Mouse (Mus musculus): ENCODE data around the gene Guca2a.
A peak's percentile ranks its signal among the peaks of the same experiment; 100 is the strongest.

The Guca2a gene

GRCm38 (mm10) chr4:119642666-119643065 lies 5.2 kb downstream of the Guca2a start:
- no peak for DNase-seq

GRCm38 (mm10) chr4:119657011-119657410 lies 19.5 kb downstream of the Guca2a start:
- DNase-seq: no peak

GRCm38 (mm10) chr4:119658246-119658645 lies 20.7 kb downstream of the Guca2a start:
- DNase-seq: no peak

GRCm38 (mm10) chr4:119658731-119659130 lies 21.2 kb downstream of the Guca2a start, which contains the start of gene Guca2b:
Gene Guca2b (minus strand): TSS chr4:119658954.
- no peak for DNase-seq

GRCm38 (mm10) chr4:119660007-119660406 lies 22.5 kb downstream of the Guca2a start:
- DNase-seq: no peak

- no peak for DNase-seq
These were observed 24.6 kb downstream of the Guca2a start for GRCm38 (mm10) chr4:119662151-119662550.

GRCm38 (mm10) chr4:119662976-119663375 lies 25.5 kb downstream of the Guca2a start:
- DNase-seq: no peak

- DNase-seq: no peak
These were observed 26.0 kb downstream of the Guca2a start for GRCm38 (mm10) chr4:119663409-119664095.

- no peak for DNase-seq
These were observed 27.7 kb downstream of the Guca2a start for GRCm38 (mm10) chr4:119665166-119665565.

GRCm38 (mm10) chr4:119666116-119666515 lies 28.6 kb downstream of the Guca2a start:
- DNase-seq: no peak

GRCm38 (mm10) chr4:119667454-119667853 lies 29.9 kb downstream of the Guca2a start:
- peak; percentile 31 for DNase-seq

GRCm38 (mm10) chr4:119668185-119668584 lies 30.7 kb downstream of the Guca2a start:
- no peak for DNase-seq

- no peak for DNase-seq
These were observed 31.1 kb downstream of the Guca2a start for GRCm38 (mm10) chr4:119668596-119668995.

GRCm38 (mm10) chr4:119669356-119670209 lies 32.1 kb downstream of the Guca2a start:
- DNase-seq: no peak

GRCm38 (mm10) chr4:119670210-119670555 lies 32.7 kb downstream of the Guca2a start:
- no peak for DNase-seq

- DNase-seq: no peak
These were observed 33.2 kb downstream of the Guca2a start for GRCm38 (mm10) chr4:119670736-119671135.

- no peak for DNase-seq
These were observed 33.7 kb downstream of the Guca2a start for GRCm38 (mm10) chr4:119671164-119671563.

GRCm38 (mm10) chr4:119672685-119673084 lies 35.2 kb downstream of the Guca2a start:
- no peak for DNase-seq

GRCm38 (mm10) chr4:119682596-119682995 lies 45.1 kb downstream of the Guca2a start:
- no peak for DNase-seq

- DNase-seq: no peak
These were observed 48.2 kb downstream of the Guca2a start for GRCm38 (mm10) chr4:119685746-119686145.
